Mouse (Mus musculus): Measurements from ENCODE around the gene Pex1.
"Not testable (repeated sequence)": the region's sequence is repeated elsewhere in the genome, so short reads cannot be mapped to it uniquely, and the experiment has no call there.

Gene Pex1

GRCm38 (mm10) chr5:3595693-3596398, at the start of gene Pex1:
Pex1 (plus strand) TSS chr5:3596066.
- peak; percentile 95 for DNase-seq (ENCODE audit: low spot score in 2 of 2)

- DNase-seq (ENCODE audit: low spot score in 2 of 2), result no peak
Measured at GRCm38 (mm10) chr5:3546226-3546625, 49.6 kb upstream of the Pex1 start.

- no peak for DNase-seq (ENCODE audit: low spot score in 2 of 2)
Measured at GRCm38 (mm10) chr5:3551481-3551880, 44.4 kb upstream of the Pex1 start.

GRCm38 (mm10) chr5:3554198-3554597, 41.7 kb upstream of the Pex1 start:
- DNase-seq (ENCODE audit: low spot score in 2 of 2), result no peak

GRCm38 (mm10) chr5:3571266-3571665, 24.6 kb upstream of the Pex1 start, which contains the start of gene 1700109H08Rik:
1700109H08Rik (plus strand) TSS chr5:3571566.
- DNase-seq (ENCODE audit: low spot score in 2 of 2), result no peak

GRCm38 (mm10) chr5:3574825-3575224, 21.0 kb upstream of the Pex1 start:
- DNase-seq (ENCODE audit: low spot score in 2 of 2), result no peak

- DNase-seq (ENCODE audit: low spot score in 2 of 2), result no peak
Measured at GRCm38 (mm10) chr5:3577939-3578338, 17.9 kb upstream of the Pex1 start.

- no peak for DNase-seq (ENCODE audit: low spot score in 2 of 2)
Measured at GRCm38 (mm10) chr5:3579066-3579465, 16.8 kb upstream of the Pex1 start.

- DNase-seq (ENCODE audit: low spot score in 2 of 2), result peak; percentile 80 to 83
Measured at GRCm38 (mm10) chr5:3596399-3596766, 517 bp downstream of the Pex1 start, which contains the start of gene Rbm48. Rbm48 (minus strand) TSS chr5:3596585.

- DNase-seq (ENCODE audit: low spot score in 2 of 2), result no peak
Measured at GRCm38 (mm10) chr5:3597171-3597570, 1.3 kb downstream of the Pex1 start.

- DNase-seq (ENCODE audit: low spot score in 2 of 2), result no peak
Measured at GRCm38 (mm10) chr5:3598766-3599165, 2.9 kb downstream of the Pex1 start.

GRCm38 (mm10) chr5:3600298-3600697, 4.4 kb downstream of the Pex1 start:
- no peak for DNase-seq (ENCODE audit: low spot score in 2 of 2)

GRCm38 (mm10) chr5:3600790-3601189, 4.9 kb downstream of the Pex1 start:
- DNase-seq (ENCODE audit: low spot score in 2 of 2), result no peak

GRCm38 (mm10) chr5:3607114-3607513, 11.2 kb downstream of the Pex1 start:
- no peak for DNase-seq (ENCODE audit: low spot score in 2 of 2)

GRCm38 (mm10) chr5:3609241-3609640, 13.4 kb downstream of the Pex1 start:
- no peak for DNase-seq (ENCODE audit: low spot score in 2 of 2)

- not testable (repeated sequence) for DNase-seq (ENCODE audit: low spot score in 2 of 2)
Measured at GRCm38 (mm10) chr5:3611835-3612234, 16.0 kb downstream of the Pex1 start.

GRCm38 (mm10) chr5:3620486-3620885, 24.6 kb downstream of the Pex1 start:
- no peak for DNase-seq (ENCODE audit: low spot score in 2 of 2)

- no peak for DNase-seq (ENCODE audit: low spot score in 2 of 2)
Measured at GRCm38 (mm10) chr5:3630055-3630454, 34.2 kb downstream of the Pex1 start.

GRCm38 (mm10) chr5:3631512-3632271, 35.8 kb downstream of the Pex1 start:
- no peak for DNase-seq (ENCODE audit: low spot score in 2 of 2)

GRCm38 (mm10) chr5:3632285-3632684, 36.4 kb downstream of the Pex1 start:
- DNase-seq (ENCODE audit: low spot score in 2 of 2), result no peak

GRCm38 (mm10) chr5:3633315-3633714, 37.4 kb downstream of the Pex1 start:
- no peak for DNase-seq (ENCODE audit: low spot score in 2 of 2)

- DNase-seq (ENCODE audit: low spot score in 2 of 2), result no peak
Measured at GRCm38 (mm10) chr5:3633951-3634350, 38.1 kb downstream of the Pex1 start.

- no peak for DNase-seq (ENCODE audit: low spot score in 2 of 2)
Measured at GRCm38 (mm10) chr5:3635286-3635685, 39.4 kb downstream of the Pex1 start.

Data from spleen, postnatal 36 days (tissue).